Mouse (Mus musculus) layer of hippocampus, adult 9-11 months (tissue): ENCODE data around the gene Mad2l1.

Experiments
- DNase-seq: peaks from one replicate; pipeline ENCODE4 v3.0.0; 2022

Mad2l1 gene

DNA sequence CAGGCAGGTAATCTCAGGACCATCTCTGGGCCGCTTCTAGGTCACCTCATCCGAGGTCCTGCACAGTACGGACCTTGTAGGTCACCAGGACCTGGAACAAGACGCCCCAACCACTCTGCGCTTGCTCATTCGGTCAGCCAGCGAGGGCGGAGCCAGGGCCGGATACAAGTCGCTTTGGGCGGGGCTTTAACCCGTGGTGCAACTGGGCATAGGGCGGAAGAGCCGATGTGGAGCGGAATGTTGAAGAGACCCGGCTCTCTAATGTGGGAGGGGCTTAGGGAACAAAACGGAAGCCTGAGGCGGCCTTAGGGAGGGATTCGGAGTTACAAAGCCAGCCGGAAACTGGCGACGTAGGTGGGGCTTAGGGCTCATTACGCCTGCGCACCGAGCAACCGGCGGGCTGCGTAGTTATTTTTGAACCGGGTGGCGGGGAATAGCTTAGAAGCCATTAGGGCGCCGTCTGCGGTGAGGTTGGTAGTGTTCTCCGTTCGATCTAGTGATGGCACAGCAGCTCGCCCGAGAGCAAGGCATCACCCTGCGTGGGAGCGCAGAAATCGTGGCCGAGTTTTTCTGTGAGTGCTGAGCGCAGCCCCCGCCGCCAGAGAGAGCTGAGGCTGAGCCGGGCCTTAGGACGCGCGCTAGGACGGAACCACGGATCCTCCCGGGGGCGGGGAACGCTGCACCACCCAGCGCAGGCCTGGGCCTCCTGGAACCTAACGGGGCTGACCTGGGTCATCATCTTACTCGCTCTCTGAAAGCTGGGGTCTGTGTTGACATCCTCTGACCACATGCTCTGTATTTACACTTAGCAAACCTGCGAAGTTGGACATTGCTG, at the start of gene Mad2l1:
Mad2l1 (plus strand) TSS at position 363 of the 835 bp plus-strand sequence.
- peak; percentile 99 for DNase-seq

DNA sequence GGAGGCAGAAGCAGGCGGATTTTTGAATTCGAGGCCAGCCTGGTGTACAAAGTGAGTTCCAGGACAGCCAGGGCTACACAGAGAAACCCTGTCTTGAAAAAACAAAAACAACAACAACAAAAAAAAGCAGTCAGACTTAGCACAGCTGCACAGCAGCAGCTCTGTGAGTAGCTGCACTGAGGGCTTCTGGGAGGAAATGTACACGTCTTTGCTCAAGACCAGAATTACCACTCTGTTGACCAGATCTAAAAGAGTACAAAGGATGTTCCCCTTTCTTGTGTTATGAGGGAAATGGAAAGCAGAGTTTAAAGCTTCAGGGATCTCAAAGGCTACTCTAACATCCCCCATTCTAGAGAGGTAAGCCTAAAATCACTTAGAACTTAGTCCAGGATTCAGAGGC, 41.5 kb upstream of the Mad2l1 start:
- no peak for DNase-seq

DNA sequence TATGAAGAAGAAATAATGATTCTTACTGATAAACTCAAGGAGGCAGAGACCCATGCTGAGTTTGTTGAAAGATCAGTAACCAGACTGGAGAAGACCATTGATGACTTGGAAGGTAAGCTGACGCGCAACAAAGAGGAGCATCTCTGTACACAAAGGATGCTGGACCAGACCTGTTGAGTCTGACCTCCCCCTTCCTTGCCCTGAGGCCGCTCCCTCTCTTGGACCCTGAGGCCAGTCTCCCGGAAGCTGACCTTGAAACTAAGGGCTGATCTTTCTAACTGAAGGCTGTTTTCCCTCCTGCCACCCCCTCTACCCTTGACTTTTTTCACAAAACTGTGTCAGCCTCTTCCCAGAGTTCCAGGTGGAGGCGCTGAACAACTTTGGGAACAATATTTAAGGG, 18.8 kb upstream of the Mad2l1 start:
- no peak for DNase-seq

DNA sequence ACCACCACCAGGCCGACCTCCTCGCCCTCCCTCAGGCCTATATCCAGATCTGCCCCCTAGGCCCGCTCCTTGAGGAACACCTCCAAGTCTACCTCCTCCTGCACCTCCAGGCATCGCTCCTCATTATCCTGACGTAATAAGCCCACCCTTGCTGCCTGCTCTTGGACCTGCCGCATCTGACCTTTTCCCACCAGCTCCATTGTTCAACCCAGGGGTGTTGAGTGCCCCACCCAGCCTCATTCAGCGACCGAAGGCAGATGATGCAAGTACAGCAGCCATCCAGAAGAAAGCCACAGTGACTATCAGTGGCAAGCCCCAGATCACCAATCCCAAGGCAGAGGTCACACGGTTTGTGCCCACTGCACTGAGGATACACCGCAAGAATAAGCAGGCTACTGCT, 6.8 kb upstream of the Mad2l1 start:
- DNase-seq = no peak

DNA sequence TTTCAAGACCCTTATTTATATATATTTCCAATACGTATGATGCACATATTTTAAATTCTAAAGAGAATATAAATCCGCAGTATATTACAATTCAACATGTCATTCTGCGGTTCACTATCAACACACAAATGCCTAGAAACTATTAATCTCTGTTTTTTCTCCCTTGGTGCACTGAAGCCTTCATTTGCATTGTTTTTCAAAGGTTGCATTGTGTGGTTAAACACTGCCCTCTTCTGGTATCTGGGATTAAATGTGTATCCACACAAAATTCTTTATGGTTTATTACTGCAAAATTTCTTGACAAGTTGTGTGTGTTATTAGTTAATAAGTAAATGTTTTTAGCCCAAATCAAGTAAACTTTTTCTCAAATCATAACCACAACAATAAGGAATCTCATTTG, 1.9 kb upstream of the Mad2l1 start:
- no peak for DNase-seq

DNA sequence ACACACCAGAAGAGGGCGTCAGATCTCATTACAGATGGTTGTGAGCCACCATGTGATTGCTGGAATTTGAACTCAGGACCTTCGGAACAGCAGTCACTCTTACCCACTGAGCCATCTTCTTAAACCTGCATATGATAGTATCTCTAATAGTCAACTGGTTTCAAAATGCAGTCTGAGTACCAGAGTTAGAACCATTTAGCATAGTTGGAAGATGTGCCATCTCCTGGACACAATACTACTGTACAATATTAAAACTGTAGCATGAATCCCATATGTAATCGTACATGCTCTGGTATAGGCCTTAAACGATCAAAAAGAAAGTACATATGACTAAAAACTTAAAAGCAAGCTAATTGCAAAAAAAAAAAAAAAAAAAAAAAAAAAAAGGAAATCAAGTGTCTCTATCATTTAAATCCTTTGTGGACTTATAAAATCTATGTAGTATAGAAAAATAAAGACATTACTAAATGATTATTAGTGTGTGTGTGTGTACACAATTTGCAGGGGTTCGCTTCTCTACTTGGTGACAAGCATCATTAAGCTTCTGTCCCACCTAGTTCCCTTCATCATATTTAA, 736 bp upstream of the Mad2l1 start:
- DNase-seq = no peak

DNA sequence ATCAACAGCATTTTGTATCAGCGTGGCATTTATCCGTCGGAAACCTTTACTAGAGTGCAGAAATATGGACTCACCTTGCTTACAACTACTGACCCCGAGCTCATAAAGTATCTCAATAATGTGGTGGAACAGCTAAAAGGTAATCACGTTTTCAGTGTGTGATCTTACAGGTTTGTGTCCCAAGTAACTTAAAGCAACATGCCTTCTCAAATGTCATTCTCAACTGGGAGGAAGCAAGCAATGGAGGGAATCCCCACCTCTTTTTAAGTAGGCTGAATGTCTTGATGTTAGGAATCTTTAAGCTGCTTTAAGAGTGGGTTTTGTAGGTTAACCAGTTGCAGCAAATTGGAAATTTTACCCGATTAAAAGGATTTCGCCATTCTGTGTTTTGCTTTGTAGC, 776 bp downstream of the Mad2l1 start:
- no peak for DNase-seq

DNA sequence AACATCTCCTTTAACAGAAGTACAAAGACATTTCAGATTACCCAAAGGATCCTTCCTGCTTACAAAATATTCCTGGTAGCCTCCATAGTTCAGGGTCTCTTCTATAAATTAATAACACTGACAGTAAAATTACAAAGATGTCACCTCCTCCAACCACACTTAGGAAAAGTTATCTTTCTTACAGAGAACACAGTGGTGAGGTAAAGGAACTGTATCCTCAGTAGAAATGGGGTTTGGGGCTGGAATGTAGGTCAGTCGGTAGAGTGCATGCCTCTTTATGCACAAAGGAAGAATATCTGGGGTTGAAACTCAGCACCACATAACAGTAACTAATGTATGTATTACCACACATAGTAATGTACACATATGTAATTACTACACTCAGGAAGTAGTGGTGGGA, 24.8 kb downstream of the Mad2l1 start, which contains the start of gene Vmn1r32:
Vmn1r32 (minus strand) TSS at position 101 of the 400 bp plus-strand sequence.
- no peak for DNase-seq

DNA sequence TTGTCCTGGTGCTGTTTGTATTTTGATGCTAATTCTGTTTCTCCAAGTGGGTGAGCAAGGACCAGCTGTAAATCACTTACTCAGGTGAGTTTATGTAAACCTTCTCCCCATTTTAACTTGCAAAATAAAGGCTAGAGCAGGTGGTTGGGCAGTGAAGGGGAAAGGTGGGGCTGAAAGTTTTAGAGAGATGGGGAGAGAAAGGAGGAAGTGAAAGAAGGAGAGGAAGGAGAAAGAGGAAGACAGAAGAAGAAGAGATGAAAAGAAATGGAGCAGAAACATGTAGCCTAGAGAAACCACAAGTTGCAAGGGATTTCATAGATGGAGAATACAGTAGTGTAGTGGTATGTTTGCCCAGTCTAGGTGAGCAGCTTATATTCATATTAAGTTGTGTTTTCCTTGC, 60.6 kb downstream of the Mad2l1 start:
- DNase-seq = no peak
